Mouse (Mus musculus): ENCODE data around the gene Sfr1.
A peak's percentile ranks its signal among the peaks of the same experiment; 100 is the strongest.

Sfr1 gene

DNA sequence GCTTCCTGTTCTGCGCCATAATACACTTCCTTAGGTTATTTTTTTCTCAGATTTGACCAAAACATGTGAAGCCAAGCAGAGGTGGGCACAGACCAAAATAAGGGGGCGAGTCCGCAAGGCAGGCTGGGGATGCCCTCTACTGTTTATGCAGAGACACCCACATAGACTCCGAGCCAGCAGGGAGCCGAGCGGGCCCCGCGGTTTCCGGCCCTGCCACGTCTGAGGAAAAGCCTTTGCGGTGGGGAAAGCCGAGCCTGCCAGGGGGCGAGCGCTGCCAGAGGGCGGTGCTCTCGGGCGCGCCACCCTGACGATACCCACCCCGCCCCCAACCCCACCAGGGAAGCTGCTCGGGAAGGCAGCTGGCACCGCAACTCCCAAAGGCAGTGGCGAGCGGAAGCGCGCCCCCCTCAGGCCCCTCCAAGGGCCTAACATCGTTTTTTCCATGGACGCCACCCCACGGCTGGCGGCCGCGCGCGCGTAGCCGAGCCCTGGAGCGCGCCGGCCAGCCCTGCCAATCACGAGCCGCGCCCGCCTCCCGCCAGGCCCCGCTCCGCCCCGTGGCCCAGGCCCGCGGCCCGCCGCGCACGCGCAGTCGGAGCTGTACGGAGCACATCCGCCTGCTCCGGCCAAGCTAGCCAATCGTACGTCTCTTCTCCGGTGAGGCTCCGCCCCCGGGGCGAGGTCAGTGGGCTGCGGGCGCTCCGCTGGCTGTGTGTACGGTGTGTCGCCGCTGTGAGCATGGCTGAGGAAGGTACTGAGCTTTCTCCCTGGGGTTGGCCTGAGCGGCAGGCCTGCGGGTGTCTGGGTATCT, at the start of gene Sfr1:
Sfr1 (plus strand) TSS at position 612 of the 811 bp plus-strand sequence.
- peak; percentile 99 for DNase-seq

DNA sequence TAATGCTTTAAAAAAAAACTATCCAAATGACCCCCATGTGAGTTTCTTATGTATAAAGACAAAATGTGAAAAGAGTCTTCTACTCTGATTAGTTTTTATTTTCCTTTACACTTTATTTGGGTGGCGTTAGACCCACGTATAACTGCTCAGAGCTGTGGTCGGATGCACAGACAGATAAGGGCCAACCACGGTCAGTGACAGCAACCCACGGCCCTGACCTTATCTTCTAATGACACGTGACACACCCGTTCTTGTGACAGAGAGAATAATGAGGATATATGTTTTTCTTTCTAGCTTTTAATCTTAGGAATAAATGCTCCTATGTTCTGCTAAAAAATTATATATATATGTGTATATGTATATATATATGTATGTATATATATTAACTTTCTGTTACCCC, 41.9 kb upstream of the Sfr1 start:
- DNase-seq, result no peak

DNA sequence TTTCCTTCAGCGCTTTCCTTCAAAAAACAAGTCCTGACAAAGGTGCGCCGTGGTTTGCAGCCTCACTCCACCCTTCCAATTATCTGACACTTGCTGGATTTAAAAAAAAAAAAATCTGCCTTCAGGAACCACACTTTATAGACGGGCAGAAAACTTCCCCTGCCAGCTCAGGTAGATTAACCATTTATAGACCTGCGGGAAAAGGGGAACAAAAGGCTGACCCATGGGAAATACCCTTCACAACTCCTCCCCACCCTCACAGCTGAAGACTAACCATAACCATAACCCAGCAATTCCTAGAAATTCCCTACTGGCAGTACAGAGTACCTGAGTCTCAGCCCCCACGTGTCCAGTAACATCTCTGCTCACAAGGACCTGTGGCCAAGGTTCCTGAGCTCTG, 39.5 kb upstream of the Sfr1 start, which contains the start of gene Col17a1:
Col17a1 (minus strand) TSS at position 101 of the 400 bp plus-strand sequence.
- DNase-seq, result no peak

DNA sequence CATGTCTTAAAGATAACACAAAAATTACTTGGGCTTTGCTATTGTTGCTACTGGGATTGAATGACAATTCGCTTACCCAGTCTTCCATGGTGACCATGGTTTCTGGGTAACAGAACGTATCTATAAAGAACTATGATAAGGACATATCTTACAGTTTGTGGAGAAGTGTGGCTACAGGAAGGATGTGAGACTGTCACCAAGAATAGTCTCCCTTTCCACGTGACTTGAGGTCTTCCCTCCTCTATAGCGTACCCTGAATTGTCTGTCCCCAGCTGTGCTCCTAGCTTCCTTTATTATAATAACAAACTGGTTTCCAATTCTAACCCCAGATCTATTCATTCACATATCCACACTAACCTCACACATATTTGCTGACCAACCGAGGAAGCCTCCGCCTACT, 35.8 kb upstream of the Sfr1 start:
- DNase-seq, result no peak

DNA sequence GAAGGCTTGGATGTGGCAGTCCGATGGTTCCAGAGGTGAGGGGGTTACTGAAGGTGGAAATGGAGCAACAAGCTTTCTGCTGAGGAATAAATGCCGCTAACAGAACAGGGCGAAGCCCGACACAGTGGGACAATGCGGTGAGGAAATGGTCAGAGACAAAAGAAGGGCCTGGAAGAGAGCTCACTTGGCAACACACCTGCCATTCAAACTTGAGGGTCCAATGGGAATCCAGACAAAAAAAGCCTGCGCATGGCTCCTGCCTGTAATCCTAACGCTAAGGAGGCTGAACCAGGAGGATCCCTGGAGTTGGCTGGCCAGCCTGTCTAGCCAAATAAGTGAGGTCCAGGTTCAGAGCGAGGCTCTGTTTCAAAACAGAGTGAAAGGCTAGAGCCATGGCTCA, 35.1 kb upstream of the Sfr1 start:
- no peak for DNase-seq

DNA sequence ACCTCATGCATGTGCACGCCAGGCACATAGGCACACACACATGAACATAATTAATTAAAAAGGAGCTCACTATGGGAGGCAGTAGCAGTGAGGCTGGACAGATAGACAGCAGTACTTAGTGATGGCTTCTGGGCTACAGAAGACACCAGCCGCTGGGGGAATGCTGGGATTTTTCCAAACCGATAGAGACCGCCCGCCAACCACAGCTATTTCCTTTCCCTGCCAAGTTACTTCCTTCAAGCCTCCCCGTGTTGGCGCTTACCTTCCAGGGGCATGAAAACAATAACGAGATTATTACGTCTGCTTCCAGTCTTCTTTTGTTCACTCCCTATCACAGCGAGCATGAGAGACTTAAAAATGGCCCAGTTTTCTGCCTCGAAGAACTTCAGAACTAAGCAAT, 34.4 kb upstream of the Sfr1 start:
- DNase-seq, result no peak

DNA sequence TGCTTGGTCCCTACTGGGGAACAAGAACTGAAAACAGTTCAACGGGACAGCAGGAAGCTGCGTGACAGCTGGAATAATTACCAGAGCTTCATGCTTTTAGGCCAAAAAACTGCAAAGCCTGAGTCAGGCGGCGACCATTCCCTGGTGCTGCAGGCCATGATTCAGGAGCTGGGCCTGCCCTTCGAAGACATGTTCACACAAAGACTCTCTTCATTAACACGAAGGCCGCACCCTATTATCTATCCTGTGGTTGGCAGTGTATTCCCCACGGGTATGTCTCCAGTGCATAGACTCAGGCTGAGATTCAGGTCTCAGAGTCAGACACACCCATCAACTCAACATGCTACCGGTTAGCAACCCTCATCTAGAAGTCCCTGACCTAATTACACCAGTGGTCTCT, 33.2 kb upstream of the Sfr1 start:
- no peak for DNase-seq

DNA sequence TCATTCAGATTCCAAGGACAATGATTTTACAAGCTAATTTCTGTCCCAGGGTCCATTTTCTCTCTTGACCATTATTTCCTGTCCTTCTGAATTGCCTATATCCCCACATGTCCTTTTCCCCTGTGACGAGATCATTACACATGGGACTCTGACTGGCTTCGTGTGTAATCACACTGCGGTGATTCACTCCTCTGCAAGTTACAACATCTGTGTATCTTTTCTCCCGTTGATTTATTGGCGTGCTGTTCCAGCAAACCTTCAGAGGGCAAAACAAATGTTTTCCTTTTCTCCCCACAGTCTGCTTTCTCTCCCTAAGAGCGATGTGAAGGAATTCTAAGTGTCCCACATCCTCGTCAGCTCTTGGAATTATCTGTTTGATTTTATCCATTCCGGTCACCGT, 31.7 kb upstream of the Sfr1 start:
- DNase-seq, result no peak

DNA sequence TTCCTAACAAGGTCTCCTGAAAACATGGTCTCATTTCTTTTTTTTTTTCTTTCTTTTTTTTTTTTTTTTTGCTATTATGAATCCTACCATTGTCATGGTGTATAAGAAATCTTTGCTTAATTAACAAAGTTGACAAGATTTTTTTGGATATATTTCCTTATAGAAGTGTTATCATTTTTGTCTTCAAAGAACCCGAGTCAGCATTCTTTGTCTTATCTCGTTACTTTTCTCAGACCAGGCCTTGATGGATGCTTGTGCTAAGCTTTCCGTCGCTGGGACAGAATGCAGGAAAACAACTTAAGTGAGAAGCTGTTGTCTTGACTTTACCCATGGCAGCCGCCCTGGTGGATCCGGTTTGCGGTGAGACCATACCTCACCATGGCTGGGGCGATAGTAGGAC, 31.0 kb upstream of the Sfr1 start:
- no peak for DNase-seq

DNA sequence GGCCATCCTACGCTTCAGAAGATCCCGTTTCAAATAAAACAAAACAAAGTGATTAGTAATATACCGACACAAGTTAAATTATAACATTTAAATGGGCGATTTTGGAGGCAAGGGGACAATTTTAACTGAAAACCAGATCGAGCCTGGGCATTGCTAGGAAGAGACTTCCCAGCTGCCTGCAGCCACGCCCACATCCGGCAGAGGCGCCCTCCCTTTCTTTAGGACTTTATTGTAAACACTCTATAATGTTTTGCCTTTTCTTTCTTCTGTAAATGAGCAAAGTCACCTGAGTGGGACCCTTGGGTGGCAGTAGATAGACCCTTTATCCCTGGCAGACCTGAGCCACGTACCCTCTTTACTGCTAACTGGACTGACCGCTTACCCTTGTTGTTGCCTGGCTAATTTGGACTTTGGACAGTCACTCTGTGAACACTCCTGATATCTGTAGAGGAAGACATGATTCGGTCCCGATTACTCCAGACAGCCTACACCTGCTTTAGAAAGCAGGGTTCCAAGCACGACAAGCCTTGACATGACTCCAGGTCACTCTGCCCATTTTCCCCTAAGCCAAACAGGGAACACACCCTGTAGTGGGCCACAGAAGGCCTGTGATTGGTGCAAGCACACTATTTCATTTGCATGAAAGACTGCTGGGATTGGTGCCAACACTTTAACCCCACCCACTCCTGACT, 26.3 kb upstream of the Sfr1 start:
- DNase-seq, result no peak

DNA sequence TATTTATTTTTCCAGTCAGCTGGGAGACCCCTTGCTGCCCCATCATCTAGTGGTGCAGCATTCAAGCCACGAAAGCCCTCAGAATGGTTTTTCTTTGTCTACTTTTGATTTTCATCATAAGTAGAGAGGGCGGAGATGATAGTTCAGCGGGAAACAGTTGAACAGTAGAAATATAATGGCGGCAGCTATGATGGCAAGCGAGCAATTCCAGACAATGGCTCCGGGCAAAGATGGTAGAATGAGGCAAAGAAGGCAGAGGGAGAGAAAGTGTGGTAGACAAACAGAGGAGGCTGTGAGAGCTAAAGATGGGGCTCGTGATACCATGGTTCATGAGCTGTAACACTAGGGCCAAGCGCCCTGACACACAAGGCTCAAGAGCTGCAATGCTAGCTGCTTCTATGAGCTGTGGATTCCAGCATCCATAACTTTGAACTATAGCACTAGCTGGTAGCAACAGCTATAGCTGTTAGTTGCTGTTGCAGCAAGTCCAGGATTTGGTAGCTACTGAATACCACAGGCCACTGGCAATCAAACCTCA, 25.6 kb upstream of the Sfr1 start:
- DNase-seq, result no peak

DNA sequence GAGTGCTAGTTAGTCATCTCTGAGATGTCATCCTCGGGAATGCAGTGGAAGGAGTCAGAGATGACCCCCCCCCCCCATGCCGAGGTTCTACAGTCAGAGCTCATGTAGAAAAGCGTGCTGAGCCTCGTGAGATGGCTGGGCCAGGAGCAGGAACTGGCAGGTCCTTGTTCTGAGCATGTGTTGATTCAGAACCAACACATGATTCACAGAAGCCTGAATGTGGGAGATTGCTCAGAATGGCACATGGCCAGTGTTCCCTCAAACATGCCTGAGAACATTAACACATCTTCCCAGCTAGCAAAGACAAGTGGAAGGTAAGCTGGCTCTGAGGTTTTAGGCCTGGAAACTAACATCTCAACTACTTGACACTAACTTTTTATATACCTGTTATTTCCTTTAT, 21.1 kb upstream of the Sfr1 start:
- no peak for DNase-seq

DNA sequence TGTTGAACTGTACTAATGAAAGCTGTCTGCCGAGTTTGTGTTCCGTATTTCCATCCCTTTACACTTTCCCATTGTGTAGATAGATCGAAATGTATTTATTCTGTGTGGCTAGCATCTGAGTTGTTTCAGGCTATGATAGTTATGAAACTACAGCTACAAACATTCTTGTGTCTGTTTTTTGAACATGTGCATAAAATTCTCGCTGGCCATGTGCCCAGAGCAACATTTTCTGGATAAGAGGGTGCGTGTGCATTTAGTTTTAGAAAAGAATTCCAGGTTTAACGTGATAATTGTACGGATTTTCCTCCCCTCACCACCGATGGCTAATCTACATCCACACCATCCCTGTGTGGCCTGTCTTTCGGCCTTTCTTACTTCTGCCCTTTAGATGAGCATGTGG, 18.0 kb upstream of the Sfr1 start:
- no peak for DNase-seq

DNA sequence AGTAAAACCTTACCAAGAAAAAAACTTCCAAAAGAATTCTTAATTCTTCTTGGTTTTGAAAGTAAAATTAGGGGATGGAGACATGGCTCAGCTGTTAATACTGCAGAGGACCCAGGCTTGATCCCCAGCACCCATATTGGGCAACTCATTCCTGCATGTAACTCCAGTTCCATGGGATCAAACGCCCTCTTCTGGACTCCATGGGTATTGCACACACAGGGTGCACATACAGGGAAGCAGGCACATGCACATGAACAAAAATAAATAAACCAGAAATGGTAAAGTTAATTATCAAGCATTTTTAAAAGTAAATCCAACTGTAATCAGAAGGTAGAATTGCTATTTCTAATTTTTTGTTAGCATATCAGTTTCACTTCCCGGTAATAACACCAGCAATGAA, 15.3 kb upstream of the Sfr1 start:
- DNase-seq, result no peak

DNA sequence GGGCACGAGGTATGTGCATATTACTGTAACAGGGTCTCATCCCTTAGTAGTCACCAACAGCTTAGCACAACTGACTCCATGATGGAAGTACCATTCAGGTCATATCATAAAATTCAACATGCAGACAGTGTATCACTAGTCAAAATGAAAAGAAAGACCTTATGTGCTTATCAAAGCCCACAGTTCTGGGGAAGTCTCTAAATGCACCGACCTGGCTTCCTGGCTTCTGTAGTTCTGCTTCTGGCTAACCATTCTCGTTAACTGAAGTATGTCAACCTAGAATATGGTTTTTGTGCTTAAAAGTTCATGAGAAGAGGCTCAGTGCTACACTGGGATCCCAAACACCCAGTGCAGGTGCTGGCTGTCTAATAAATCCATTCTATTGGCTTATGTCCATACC, 12.3 kb upstream of the Sfr1 start:
- DNase-seq, result no peak

DNA sequence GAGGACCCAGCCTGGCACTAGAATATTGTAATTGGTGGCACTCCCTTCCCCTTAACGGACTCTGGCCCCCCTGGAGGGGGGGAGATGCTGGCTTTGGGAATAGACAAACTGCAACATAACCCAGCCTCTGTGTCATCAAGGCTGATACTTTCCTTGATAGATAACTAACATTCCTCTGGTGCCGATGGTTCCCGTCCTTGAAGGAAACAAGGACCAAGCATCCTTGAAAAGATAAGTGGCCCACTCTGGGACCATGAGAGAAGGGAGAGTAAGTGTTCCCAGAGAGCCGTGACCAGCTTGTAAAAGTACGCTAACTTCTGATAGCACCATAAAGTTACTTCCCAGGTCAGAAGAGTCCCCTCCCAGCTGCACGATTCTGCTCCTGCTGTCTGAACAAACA, 9.0 kb upstream of the Sfr1 start:
- DNase-seq, result no peak

DNA sequence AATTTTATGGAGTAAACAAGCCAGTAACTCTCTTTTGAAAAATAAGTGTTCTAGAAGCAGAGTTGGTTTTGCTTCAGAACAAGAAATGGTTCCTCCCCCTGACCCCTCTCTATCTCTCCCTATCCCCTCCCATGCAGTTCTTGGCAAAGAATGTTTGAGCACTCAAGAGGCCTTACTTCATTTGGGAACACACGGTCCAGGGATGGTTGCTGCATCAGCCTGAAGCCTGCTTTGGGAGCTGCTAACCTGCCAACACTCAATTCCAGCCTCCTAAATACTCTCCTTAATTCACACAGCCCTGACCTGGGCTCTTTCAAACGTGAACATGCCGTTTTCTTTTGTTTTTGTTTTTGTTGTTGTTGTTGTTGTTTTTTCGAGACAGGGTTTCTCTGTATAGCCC, 6.6 kb upstream of the Sfr1 start:
- no peak for DNase-seq

DNA sequence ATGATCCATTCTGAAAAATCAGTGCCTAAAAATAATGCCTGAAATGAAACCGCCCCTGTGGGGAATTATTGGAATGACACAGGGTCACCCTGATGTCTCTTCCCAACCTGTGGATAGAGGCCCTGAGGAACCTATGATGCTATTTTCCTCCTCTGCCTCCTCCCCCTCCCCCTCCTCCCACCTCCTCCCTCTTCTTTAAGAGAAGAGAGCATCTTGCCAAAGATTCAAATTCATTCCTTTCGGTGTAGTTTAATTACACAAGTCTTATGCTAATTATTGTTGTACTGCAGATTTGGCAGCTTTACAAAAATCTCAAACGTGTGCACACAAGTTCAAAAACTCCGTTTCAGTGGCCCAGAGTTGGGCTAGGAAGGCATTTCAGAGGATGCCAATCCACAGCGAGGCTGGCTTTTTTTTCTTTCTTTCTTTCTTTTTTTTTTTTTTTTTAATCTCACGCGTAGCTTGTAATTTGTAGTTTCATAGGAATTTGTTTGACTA, 5.8 kb upstream of the Sfr1 start:
- no peak for DNase-seq

DNA sequence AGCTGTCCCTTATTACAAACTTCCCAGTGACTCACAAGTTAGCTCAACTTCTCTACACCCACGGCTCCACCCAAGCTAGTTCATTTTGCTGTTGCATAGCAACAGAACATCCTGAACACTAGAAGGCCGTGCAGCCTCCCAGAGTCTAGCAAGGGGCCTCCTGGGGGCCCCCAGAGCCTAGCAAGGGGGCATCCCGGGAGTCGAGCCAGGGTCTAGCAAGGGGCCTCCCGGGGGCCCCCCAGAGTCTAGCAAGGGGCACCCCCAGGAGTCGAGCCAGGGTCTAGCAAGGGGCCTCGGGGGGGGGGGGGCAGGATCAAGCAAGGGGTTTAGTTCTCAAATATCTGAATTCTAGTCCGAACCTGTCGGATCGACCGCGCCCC, 801 bp upstream of the Sfr1 start:
- DNase-seq, result peak; percentile 89

DNA sequence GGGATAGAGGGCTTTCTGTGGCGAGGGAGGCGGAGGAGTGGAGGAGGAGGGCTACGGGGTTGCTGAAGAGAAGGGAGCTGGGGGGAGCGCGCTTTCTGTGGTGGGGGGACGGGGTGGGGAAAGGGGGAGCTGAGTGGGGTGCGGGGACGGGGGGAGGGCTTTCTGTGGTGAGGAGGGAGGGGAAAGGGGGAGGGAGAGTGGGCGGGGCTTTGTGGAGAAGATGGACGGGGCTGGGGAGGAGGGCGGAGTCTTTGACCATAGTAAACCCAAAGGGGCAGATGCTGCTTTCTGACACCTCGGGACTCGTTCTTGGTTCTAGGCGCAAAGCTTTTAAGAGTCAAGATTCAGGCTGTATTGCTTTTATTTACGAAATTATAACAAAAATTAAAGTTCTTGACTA, 449 bp downstream of the Sfr1 start:
- DNase-seq, result peak; percentile 86

DNA sequence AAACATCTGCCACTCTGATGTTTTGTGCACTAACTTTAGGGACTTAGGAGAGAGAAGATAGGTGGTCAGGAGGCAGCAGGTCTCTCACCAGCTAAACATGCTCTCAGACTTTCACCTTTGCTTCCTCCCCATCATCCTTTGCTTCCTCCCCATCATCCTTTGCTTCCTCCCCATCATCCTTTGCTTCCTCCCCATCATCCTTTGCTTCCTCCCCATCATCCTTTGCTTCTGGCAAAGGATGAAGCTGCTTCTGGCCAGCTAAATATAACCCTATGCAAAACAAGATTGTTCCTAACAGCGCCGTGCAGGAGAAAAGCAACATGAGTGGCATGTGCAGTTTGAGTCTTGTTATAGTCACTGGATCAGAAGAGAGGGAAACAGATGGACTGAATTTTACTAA, 15.6 kb downstream of the Sfr1 start:
- DNase-seq, result no peak

DNA sequence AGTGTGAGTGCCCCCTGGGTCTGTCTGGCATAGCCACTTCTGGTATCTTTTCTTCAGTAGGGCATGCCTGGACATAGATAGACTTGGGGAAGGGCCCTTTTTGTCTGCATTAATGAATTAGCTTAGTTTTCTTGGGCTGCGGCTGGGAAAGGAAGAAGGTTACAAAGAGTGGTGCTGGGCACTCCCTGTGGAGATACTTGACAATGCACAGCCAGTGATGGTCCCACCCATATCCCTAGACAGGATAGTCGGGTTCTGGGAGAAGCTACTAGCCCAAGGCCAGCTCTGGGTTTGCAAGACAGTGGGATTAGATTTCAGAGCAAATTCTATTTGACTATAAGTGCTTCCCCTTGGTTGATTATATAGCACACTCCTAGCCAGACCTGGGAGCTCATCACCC, 17.5 kb downstream of the Sfr1 start:
- no peak for DNase-seq

DNA sequence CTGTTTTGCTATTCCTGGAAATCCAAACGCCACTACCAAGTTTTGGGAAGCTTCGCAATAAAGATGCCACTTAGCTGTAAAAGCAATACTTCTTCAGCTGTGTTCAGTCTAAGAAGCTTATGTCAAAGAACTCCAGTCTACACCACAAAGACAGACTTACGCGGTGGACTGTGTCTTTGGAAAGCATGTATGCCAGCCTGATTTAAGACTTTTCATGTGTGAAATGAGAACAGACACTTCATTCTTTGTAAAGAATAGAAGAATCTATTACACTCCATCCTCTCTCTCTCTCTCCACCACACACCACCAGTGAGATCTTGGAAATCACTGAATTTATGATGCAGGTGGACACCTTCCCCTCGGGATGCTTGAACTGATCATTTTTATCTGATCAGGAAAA, 18.9 kb downstream of the Sfr1 start:
- no peak for DNase-seq

DNA sequence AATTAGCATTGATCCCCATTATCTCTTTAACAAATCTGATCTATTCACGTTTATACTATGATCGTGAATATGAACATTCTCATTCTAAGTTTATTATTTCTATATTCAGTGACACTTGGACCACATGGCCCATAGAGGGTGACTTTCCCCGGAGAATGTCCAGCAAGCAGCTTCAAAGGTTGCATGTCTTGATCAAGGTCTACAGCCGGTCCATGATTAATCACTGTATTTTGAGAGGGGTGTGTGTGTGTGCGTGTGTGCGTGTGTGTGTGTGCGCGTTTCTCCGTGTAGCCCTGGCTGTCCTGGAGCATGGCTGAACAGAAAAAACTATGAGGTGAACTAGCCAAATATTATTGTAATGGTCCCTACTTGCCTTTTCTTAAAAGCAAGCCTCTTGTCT, 21.0 kb downstream of the Sfr1 start:
- no peak for DNase-seq

Data from embryo, embryonic 11 days (tissue).